Mouse (Mus musculus): Measurements from ENCODE around the gene Gm9944. TPM values are rescaled to one million over a fixed set of nuclear protein-coding genes. Genes with fewer than 3 reads are reported as not detected.

The Gm9944 gene
- polyA plus RNA-seq, 1 experiment: not detected

GRCm38 (mm10) chr4:144441095-144441494, 12.0 kb downstream of the Gm9944 start:
- H3K27ac ChIP-seq (ENCODE audit: control insufficient read depth, insufficient read depth, low read length): no peak overlapping the region
- no peak overlapping the region for H3K4me3 ChIP-seq (ENCODE audit: control insufficient read depth, insufficient read depth, low read length)
- no peaks in the 10 kb centered on the region for H3K36me3 ChIP-seq (ENCODE audit: control insufficient read depth, insufficient read depth, low read length)
- no peak for TF ChIP-seq CTCF (IDR thresholded peaks at IDR 0.05; ENCODE audit: borderline replicate concordance, control insufficient read depth, extremely low read depth, insufficient read depth, low read length, poor library complexity)
- no peak for TF ChIP-seq POLR2A (IDR thresholded peaks at IDR 0.05; ENCODE audit: control insufficient read depth, extremely low read depth, insufficient read depth, low read length, poor library complexity)
- no peaks in the 10 kb centered on the region for H3K27me3 ChIP-seq (ENCODE audit: control insufficient read depth, insufficient read depth, low read length)
- DNase-seq: no peak
- WGBS: 90% methylated on average over 4 of the region's 4 CpGs
- H3K4me1 ChIP-seq (replicated peaks; ENCODE audit: control insufficient read depth, insufficient read depth, low read length): no peaks in the 10 kb centered on the region

GRCm38 (mm10) chr4:144438672-144439071, 14.4 kb downstream of the Gm9944 start, which contains the start of gene 1700012P22Rik:
1700012P22Rik (minus strand) TSS chr4:144438772.
- no peaks in the 10 kb centered on the region for H3K36me3 ChIP-seq (ENCODE audit: control insufficient read depth, insufficient read depth, low read length)
- H3K27ac ChIP-seq (ENCODE audit: control insufficient read depth, insufficient read depth, low read length): no peak within 1 kb of the TSS
- no peaks in the 10 kb centered on the region for H3K4me1 ChIP-seq (replicated peaks; ENCODE audit: control insufficient read depth, insufficient read depth, low read length)
- no peaks in the 10 kb centered on the region for H3K27me3 ChIP-seq (ENCODE audit: control insufficient read depth, insufficient read depth, low read length)
- no peak for DNase-seq
- no peak for TF ChIP-seq POLR2A (IDR thresholded peaks at IDR 0.05; ENCODE audit: control insufficient read depth, extremely low read depth, insufficient read depth, low read length, poor library complexity)
- no peak for TF ChIP-seq CTCF (IDR thresholded peaks at IDR 0.05; ENCODE audit: borderline replicate concordance, control insufficient read depth, extremely low read depth, insufficient read depth, low read length, poor library complexity)
- no peak within 1 kb of the TSS for H3K4me3 ChIP-seq (ENCODE audit: control insufficient read depth, insufficient read depth, low read length)

GRCm38 (mm10) chr4:144433216-144433615, 19.9 kb downstream of the Gm9944 start:
- Histone ChIP-seq H3K4me1 (replicated peaks; ENCODE audit: control insufficient read depth, insufficient read depth, low read length) (no peaks in the 10 kb centered on the region), H3K27me3 (ENCODE audit: control insufficient read depth, insufficient read depth, low read length) (no peaks in the 10 kb centered on the region), H3K27ac (ENCODE audit: control insufficient read depth, insufficient read depth, low read length) (no peak overlapping the region), H3K4me3 (ENCODE audit: control insufficient read depth, insufficient read depth, low read length) (no peak overlapping the region), H3K36me3 (ENCODE audit: control insufficient read depth, insufficient read depth, low read length) (no peaks in the 10 kb centered on the region)
- TF ChIP-seq CTCF (IDR thresholded peaks at IDR 0.05; ENCODE audit: borderline replicate concordance, control insufficient read depth, extremely low read depth, insufficient read depth, low read length, poor library complexity): no peak
- TF ChIP-seq POLR2A (IDR thresholded peaks at IDR 0.05; ENCODE audit: control insufficient read depth, extremely low read depth, insufficient read depth, low read length, poor library complexity): no peak
- no peak for DNase-seq
- WGBS: 87% methylated on average over 5 of the region's 5 CpGs

GRCm38 (mm10) chr4:144430723-144431122, 22.4 kb downstream of the Gm9944 start:
- WGBS: 80% methylated on average over 2 of the region's 2 CpGs
- TF ChIP-seq POLR2A (IDR thresholded peaks at IDR 0.05; ENCODE audit: control insufficient read depth, extremely low read depth, insufficient read depth, low read length, poor library complexity): no peak
- TF ChIP-seq CTCF (IDR thresholded peaks at IDR 0.05; ENCODE audit: borderline replicate concordance, control insufficient read depth, extremely low read depth, insufficient read depth, low read length, poor library complexity): no peak

GRCm38 (mm10) chr4:144428868-144429267, 24.2 kb downstream of the Gm9944 start:
- peak; percentile 8 for DNase-seq
- no peaks in the 10 kb centered on the region for H3K27me3 ChIP-seq (ENCODE audit: control insufficient read depth, insufficient read depth, low read length)
- H3K4me1 ChIP-seq (replicated peaks; ENCODE audit: control insufficient read depth, insufficient read depth, low read length): no peaks in the 10 kb centered on the region
- no peaks in the 10 kb centered on the region for H3K36me3 ChIP-seq (ENCODE audit: control insufficient read depth, insufficient read depth, low read length)
- WGBS: 29% methylated on average over 3 of the region's 3 CpGs
- H3K27ac ChIP-seq (ENCODE audit: control insufficient read depth, insufficient read depth, low read length): no peak overlapping the region
- TF ChIP-seq CTCF (IDR thresholded peaks at IDR 0.05; ENCODE audit: borderline replicate concordance, control insufficient read depth, extremely low read depth, insufficient read depth, low read length, poor library complexity) (no peak), POLR2A (IDR thresholded peaks at IDR 0.05; ENCODE audit: control insufficient read depth, extremely low read depth, insufficient read depth, low read length, poor library complexity) (no peak)
- H3K4me3 ChIP-seq (ENCODE audit: control insufficient read depth, insufficient read depth, low read length): no peak overlapping the region

More at GRCm38 (mm10) chr4:144430723-144431122, 22.4 kb downstream of the Gm9944 start:
- Histone ChIP-seq H3K36me3 (ENCODE audit: control insufficient read depth, insufficient read depth, low read length) (no peaks in the 10 kb centered on the region), H3K27me3 (ENCODE audit: control insufficient read depth, insufficient read depth, low read length) (no peaks in the 10 kb centered on the region), H3K27ac (ENCODE audit: control insufficient read depth, insufficient read depth, low read length) (no peak overlapping the region), H3K4me1 (replicated peaks; ENCODE audit: control insufficient read depth, insufficient read depth, low read length) (no peaks in the 10 kb centered on the region), H3K4me3 (ENCODE audit: control insufficient read depth, insufficient read depth, low read length) (no peak overlapping the region)
- DNase-seq: no peak

- Histone ChIP-seq H3K27me3 (ENCODE audit: control insufficient read depth, insufficient read depth, low read length) (no peaks in the 10 kb centered on the region), H3K4me3 (ENCODE audit: control insufficient read depth, insufficient read depth, low read length) (no peak overlapping the region), H3K36me3 (ENCODE audit: control insufficient read depth, insufficient read depth, low read length) (no peaks in the 10 kb centered on the region), H3K27ac (ENCODE audit: control insufficient read depth, insufficient read depth, low read length) (no peak overlapping the region), H3K4me1 (replicated peaks; ENCODE audit: control insufficient read depth, insufficient read depth, low read length) (no peaks in the 10 kb centered on the region)
- no peak for DNase-seq
- 59% methylated on average over 5 of the region's 5 CpGs for WGBS
- TF ChIP-seq CTCF (IDR thresholded peaks at IDR 0.05; ENCODE audit: borderline replicate concordance, control insufficient read depth, extremely low read depth, insufficient read depth, low read length, poor library complexity) (no peak), POLR2A (IDR thresholded peaks at IDR 0.05; ENCODE audit: control insufficient read depth, extremely low read depth, insufficient read depth, low read length, poor library complexity) (no peak)
Measured at GRCm38 (mm10) chr4:144424590-144424989, 28.5 kb downstream of the Gm9944 start.

GRCm38 (mm10) chr4:144420644-144421043, 32.5 kb downstream of the Gm9944 start:
- Histone ChIP-seq H3K36me3 (ENCODE audit: control insufficient read depth, insufficient read depth, low read length) (no peaks in the 10 kb centered on the region), H3K27ac (ENCODE audit: control insufficient read depth, insufficient read depth, low read length) (no peak overlapping the region), H3K4me1 (replicated peaks; ENCODE audit: control insufficient read depth, insufficient read depth, low read length) (no peaks in the 10 kb centered on the region), H3K27me3 (ENCODE audit: control insufficient read depth, insufficient read depth, low read length) (no peaks in the 10 kb centered on the region), H3K4me3 (ENCODE audit: control insufficient read depth, insufficient read depth, low read length) (no peak overlapping the region)
- DNase-seq: no peak
- TF ChIP-seq POLR2A (IDR thresholded peaks at IDR 0.05; ENCODE audit: control insufficient read depth, extremely low read depth, insufficient read depth, low read length, poor library complexity): no peak
- no peak for TF ChIP-seq CTCF (IDR thresholded peaks at IDR 0.05; ENCODE audit: borderline replicate concordance, control insufficient read depth, extremely low read depth, insufficient read depth, low read length, poor library complexity)
